Mouse (Mus musculus) forebrain, embryonic 11.5 days (tissue): Measurements from ENCODE around the gene Mrnip. TPM values are rescaled to one million over a fixed set of nuclear protein-coding genes. Genes with fewer than 3 reads are reported as not detected.

Source experiments
- microRNA-seq: library from miRNA; unstranded; fragments of <30 nt; microRNA quantifications from one replicate; pipeline ENCODE4, GENCODE M21; 2016; ENCODE audit not compliant: insufficient number of aligned reads
- polyA plus RNA-seq: library from polyadenylated mRNA; unstranded; fragments of >200 nt; fragmentation: Nextera tagmentation; extraction: Ambion mirVana; gene quantifications from 2 replicates; pipeline ENCODE4 v1.2.1, GENCODE M21; 2014

The Mrnip gene
- polyA plus RNA-seq, 1 experiment from 2014 or later: 21.1 TPM

Small RNA genes within 50 kb of the gene (microRNA-seq; reads per million reads assigned to microRNA genes)
- gene Mir6919: not detected

Other genes starting within 250 kb of the Mrnip start
- gene Rnf130, start 149.1 kb upstream of the Mrnip start, polyA plus RNA-seq: 92.3 and 92.5 TPM in 2 replicates
- gene Tbc1d9b, start 43.0 kb upstream of the Mrnip start, polyA plus RNA-seq: 34.0 and 36.9 TPM in 2 replicates
- gene Sqstm1, start 36.4 kb downstream of the Mrnip start, polyA plus RNA-seq: 148 and 164 TPM in 2 replicates
- 24.2 and 30.9 TPM in 2 replicates for gene Mgat4b, start 36.4 kb downstream of the Mrnip start, polyA plus RNA-seq
- gene Ltc4s, start 64.2 kb downstream of the Mrnip start, polyA plus RNA-seq: 0.51 and 0.81 TPM in 2 replicates
- gene Maml1, start 117.9 kb downstream of the Mrnip start, polyA plus RNA-seq: 10.0 and 11.9 TPM in 2 replicates
- gene Canx, start 151.2 kb downstream of the Mrnip start, polyA plus RNA-seq: 235 and 248 TPM in 2 replicates
- 0.47 TPM in 1 of 2 replicates, not detected in the other for gene Cby3, start 180.0 kb downstream of the Mrnip start, polyA plus RNA-seq
- gene Hnrnph1, start 202.5 kb downstream of the Mrnip start, polyA plus RNA-seq: 833 and 855 TPM in 2 replicates